Mouse (Mus musculus): ENCODE results near the gene Sesn3.

Gene Sesn3

DNA sequence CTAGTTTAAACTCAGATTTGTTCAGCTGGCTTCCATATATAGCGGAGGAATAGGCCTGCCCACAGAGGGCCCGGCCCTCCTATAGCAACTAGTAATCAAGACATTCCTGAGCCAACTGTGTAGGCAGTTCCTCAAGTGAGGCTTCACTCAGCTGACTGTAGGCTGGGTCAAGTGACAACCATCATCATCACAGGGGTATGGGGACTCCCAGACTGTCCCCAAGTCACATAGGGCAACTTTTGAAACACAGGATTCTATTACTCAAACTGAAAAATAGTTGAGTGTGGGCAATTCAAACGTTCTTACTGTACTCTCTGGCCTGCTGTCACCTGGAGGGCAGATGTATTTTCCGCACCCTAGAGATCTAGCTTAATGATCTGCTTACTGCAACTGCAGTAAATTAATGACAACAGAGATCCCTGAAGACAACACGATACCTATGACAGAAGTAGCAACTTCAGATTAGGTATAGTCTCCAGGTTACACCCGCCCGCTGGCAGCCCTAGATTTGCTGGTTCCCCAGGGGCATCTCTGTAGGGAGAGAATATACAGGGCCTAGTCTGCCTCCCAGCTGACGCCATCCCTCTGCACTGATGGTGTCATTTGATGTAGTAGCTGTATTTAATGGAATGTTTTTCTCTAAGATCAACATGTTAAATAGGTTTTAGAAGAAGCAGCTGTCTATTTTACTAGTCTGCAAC, 87.4 kb downstream of the Sesn3 start:
- DNase-seq: no peak

DNA sequence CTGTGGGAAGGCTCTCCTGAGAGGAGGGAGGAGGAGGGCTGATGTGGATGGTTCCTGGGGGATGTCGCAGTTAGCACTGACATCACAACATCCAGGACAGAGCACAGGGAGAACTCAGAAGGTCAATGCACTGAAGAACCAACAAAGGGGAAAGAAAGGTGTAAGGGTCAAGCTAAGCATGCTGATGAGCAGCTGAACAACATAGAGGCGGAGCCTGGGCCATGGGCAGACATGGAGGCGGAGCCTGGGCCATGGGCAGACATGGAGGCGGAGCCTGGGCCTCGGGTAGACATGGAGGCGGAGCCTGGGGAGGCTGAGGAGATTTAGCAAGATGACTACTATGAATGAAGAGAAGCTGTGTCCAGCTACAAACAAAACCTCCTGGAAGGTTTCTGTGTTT, 88.7 kb downstream of the Sesn3 start:
- no peak for DNase-seq

DNA sequence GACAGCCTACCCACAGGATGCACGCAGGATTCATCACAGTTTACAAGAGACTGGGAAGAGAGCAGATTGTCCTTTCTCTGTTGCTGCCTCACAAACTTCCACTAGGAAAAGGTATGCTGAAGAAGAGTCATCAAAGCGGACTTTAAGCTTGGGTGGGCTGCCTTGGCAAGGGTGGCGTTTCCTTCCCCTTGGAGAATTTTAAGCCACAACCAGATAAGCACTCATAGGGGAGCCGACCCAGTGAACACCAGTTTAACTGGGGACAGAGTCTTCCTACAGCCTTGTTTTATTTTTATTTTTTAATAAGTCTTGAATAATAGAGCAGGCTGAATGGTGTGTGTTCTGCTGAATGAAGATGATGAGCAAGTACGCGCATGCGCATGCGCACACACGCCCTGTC, 89.9 kb downstream of the Sesn3 start:
- no peak for DNase-seq

DNA sequence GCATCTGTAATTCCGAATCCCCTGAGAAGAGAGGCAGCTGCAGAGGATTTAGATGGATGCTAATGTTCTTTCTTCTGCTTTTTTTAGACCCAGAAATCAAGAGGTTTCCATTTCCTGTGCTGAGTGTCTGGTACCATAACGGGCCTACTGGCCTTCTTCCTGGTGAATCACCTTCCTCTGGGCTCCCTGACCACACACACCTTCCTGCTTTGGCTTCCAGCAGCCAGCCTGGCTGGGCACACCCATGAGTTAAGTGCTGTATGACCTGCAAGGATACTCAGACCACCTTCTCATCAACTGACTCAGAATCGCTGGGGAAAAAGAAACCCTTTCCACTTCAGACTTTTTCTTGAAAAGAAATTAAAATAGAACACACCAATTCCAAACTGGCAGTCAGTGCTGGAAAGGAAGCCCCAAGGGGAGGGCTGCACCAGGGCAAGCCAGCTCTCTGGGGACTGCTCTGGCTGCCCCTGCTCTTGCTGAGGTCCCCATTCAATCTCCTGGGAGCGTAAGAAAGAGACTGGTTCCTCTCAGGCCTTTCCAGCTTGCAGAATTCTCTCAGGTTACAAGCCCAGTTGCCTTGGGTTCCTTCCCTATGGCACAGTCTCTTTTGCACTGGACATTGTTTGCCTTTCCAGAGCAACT, 90.7 kb downstream of the Sesn3 start:
- no peak for DNase-seq

DNA sequence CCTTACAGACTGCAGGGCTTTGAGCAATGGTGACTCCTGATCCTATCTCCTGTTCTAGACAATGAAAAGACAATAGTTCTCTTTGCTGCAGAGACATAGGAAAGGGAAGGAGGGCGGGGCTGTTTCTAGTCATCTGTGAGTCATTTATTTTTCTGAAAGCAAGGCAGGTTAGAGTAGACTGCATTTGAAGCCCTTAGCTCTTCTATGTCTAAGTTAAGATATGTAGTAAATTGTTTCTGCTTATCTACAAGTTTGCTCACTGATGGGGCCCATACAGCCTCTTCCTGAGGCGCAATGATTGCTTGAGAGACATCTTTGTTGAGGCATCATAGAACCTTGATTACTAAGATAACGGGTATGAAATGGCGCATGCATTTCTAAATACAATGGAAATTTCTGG, 93.0 kb downstream of the Sesn3 start:
- DNase-seq: no peak

DNA sequence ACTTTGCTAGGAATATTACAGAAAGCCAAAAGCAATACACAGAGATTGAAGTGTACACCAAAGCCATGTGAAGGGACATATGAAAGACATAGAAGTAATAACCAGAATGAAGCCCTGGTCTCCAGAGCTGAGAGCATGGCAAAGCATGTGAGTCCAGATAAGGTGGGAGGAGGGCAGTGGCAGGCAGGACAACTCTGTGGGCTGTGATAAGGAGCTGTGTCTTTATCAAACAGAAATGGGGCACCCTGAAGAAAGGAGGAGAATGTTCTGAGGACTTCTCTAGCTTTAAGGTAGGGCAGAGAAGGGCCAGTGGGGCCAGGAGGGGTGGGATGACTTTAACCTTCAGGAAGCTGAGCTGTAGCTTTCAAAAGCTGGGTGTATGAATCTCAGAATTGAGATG, 94.4 kb downstream of the Sesn3 start:
- no peak for DNase-seq

DNA sequence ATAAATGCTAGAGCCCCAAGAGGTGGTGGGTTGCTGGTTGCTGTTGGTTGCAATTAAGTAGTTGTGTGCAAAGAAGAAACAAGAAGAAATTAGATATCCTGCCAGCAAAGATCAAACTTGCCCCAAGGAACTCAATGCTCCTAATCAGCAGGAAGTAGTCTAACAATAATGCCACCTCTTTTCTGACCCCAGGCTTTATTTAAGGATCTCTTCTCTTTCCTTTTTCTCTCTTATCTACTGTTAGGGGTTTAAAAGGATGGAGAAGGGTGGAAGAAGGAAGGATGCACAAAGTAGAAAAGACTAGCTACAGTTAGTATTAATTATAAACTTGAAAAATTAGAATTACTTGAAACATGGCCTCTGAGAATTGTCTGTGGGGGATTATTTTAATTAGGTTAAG, 97.6 kb downstream of the Sesn3 start:
- DNase-seq: no peak

DNA sequence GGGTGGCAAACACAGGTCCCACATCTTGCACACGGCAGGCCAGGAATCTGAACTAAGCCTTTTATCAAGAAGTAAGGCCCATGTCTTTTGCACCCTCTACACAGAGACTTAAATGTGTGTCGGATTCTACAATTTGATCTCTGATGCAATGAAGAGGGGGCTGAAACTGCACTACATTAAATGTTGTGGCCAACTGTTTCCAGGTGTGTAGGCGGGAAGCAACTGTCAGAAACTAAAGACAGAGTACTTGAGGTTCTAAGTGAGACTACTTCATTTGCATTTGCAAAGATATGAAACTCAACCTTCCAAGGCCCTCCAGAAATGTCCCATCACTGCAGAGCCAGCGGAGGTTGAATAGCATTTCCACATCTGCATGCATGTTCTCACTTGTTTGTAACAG, 101.3 kb downstream of the Sesn3 start:
- DNase-seq: no peak

DNA sequence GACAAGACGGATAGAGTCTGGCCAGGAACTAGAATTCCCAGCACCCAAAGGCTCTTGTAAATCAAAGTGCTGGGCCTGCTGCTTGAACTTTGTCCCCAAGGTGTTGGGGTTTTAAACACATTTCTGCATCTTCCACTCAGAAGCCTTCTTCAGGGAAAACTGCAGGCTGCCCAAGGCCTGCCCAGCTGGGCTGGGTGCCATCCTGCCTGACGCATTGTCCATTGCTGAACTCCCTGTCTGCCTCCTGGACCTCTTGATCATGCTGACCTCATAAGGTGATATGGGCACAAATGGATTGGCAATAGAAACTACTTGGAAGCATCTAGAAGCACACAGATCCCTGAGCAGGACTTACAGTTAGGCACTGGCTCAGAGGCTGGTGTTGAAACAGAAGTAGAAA, 103.3 kb downstream of the Sesn3 start:
- no peak for DNase-seq

DNA sequence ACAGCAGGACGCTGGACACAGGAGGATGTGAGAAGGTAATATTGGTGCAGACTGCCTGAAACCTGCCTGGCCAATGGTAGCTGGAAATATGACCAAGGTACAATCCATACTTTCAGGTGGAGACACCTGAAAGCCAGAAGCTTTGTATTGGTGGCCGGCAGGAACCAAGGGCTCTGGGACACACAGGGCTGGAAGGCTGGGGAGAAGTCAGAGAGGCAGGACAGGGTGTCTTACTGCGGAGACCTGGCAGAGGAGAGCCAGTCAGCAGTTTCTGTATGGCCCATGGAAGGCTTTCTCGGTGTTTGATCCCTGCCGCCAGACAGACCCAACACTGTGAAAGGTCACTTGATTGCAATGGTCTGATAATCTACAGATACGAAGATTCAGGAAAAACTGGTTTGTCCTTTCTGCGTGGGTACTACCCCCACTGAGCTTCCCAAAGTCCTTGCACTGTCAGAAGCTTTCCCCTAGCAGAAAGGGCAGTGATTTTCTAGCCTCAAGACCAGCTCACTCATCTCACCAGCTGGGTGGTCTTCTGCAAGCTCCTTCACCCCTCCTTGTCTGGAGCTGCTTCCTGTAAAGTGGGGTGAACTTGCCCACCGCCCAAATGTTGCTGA, 105.0 kb downstream of the Sesn3 start:
- no peak for DNase-seq

DNA sequence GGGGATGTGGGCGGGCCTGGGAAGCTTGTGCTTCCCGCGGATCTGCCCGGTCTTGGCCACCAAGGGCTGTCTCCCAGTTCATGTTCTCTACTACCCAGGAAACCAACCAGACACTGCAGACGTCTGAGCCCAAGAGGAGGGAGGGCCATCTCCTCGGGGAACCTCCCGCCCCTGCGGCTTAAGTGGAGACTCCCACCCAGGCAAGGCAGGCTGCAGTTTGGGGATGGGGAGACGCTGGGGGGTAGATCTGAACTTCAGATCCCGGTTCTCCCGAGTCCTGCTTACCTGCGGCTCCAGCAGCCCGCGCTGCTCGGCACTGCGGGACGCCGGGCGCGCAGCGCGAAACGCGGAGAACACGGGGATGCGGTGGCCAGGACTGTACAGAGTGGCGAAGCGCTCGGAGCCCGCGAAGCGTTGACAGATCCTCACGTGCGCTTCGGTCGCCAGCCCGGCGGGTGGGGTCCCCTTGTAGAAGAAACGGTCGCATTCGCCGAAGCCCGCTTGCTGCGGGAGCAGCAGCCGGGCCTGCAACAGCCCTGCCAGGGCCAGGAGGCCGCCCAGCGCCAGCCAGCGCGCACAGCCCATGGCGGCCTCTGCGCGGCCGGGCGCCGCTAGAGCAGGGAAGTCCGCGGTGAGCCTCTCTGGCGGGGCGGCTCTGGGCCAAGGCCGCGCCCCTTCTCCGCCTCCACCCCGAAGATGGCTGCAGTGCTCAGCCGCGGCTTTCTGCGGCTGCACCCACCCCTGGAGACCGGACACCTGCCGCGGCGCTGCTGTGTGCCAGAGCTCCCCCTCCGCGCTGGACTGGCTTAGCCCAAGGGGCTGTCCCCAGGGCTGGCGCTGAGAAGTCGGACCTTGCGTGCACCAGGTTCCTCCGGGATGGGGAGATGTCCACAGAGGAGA, 105.8 kb downstream of the Sesn3 start:
- peak; percentile 74 for DNase-seq

DNA sequence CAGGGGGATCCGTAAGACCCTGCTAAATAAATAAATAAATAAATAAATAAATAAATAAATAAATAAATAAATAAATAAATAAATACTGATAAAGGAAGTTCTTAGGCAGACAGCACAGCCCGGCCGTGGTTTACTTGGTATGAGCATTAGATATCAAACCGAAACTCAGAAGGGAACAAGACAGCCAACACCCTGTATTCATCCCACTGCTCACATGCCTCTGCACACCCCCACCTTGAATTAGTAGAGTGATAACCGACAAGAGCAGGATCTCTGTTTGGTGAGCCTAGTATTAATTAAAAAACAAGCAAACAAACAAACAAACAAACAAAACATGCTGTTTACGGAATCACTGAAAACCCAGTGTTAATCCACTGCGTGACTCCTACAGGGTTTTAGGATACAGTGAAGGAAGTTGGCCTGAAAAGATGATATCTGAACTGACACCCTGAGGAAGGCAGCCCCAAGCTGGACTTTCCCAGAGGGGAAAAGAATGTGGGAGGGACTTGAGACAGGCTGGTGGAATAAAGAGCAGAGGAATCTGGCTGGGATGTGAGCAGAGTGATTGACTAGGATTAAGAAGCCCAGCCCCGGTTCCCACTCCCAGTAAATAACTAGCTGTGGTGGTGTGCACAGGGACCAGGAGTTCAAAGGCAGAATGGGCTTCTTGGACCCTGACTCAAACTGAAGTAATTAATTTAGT, 106.6 kb downstream of the Sesn3 start, which contains the start of gene Endod1:
TSS of gene Endod1 (minus strand) at position 155 of the 703 bp plus-strand sequence.
- no peak for DNase-seq

DNA sequence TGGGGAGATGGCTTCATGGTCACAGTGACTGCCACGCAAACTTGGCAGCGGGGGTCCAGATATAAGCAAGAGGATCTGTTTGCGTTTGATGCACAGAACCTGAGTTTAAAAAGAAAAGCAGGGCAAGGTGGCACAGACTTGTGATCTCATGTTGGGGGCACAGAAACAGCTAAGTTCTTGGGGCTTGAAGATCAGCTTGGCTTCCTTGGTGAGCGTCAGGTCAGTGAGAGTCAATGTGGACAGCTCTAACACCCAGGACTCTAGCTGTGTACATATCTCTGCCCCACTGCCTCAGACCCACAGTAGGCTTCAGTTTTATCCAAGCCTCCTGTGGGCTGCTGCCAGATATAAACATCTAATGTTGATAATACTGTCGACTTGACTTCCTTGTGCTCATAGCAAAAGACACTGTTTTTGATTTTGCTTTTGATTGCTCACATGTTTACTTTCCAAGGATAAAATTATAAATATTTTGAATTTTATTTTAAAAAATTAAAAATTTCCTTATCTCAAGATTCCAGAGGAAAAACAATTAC, 107.5 kb downstream of the Sesn3 start:
- DNase-seq: no peak

Data from right cerebral cortex, postnatal 14 days (tissue).